Mouse (Mus musculus) forebrain, embryonic 14.5 days (tissue): ENCODE results near the gene Cdh11. TPM values are rescaled to one million over a fixed set of nuclear protein-coding genes. Genes with fewer than 3 reads are reported as not detected.
A peak's percentile ranks its signal among the peaks of the same experiment; 100 is the strongest.

Experiments used
- ATAC-seq: fragments of 200-750 bp; cut with Nextera tagmentation; 2 replicates; pipeline ENCODE4 v1.8.0; 2017; ENCODE audit warnings: mild to moderate bottlenecking, moderate library complexity
- DNase-seq: peaks from one replicate; pipeline ENCODE4 v3.0.0-alpha.2; 2015; ENCODE audit warnings: low spot score
- H3K27ac ChIP-seq: fragments of 300-500 bp; sonication (generic); 2 replicates; pipeline ENCODE4 v1.5.1; 2014; ENCODE audit warnings: low read depth, mild to moderate bottlenecking, control low read depth, low read length, moderate library complexity
- H3K27me3 ChIP-seq: fragments of 300-500 bp; sonication (generic); replicated peaks from 2 replicates; pipeline ENCODE4 v1.6.1; 2014; ENCODE audit warnings: low read length, control low read depth, mixed read lengths; ENCODE audit not compliant: control insufficient read depth, insufficient read depth
- H3K36me3 ChIP-seq: fragments of 300-500 bp; sonication (generic); 2 replicates; pipeline ENCODE4 v1.6.1; 2014; ENCODE audit warnings: low read length, control low read depth; ENCODE audit not compliant: control insufficient read depth, insufficient read depth
- H3K4me1 ChIP-seq: fragments of 300-500 bp; sonication (generic); 2 replicates; pipeline ENCODE4 v1.6.1; 2014; ENCODE audit warnings: antibody characterized with exemption, low read length, control low read depth; ENCODE audit not compliant: control insufficient read depth, insufficient read depth
- H3K4me2 ChIP-seq: fragments of 300-500 bp; sonication (generic); 2 replicates; pipeline ENCODE4 v1.6.1; 2014; ENCODE audit warnings: mild to moderate bottlenecking, control low read depth, low read length
- H3K4me3 ChIP-seq: fragments of 300-500 bp; sonication (generic); 2 replicates; pipeline ENCODE4 v1.5.1; 2014; ENCODE audit warnings: low read depth, low read length, control low read depth
- H3K9ac ChIP-seq: fragments of 300-500 bp; sonication (generic); 2 replicates; pipeline ENCODE4 v1.6.1; 2014; ENCODE audit warnings: mild to moderate bottlenecking, low read length, control low read depth, moderate library complexity
- H3K9me3 ChIP-seq: fragments of 300-500 bp; sonication (generic); replicated peaks from 2 replicates; pipeline ENCODE4 v1.6.1; 2016; ENCODE audit warnings: low read length, control low read depth, mixed read lengths; ENCODE audit not compliant: control insufficient read depth
- WGBS: fragments of 180-500 bp; shearing (Covaris S2); extraction: QIAGEN DNeasy Blood & Tissue Kit; methylation state at CpG from one replicate; pipeline ENCODE4 v1.1.7; 2014; 5-methylcytosine and 5-hydroxymethylcytosine counted together
- polyA plus RNA-seq: library from polyadenylated mRNA; unstranded; fragments of >200 nt; fragmentation: Nextera tagmentation; extraction: Ambion mirVana; gene quantifications from 2 replicates; pipeline ENCODE4 v1.2.1, GENCODE M21; 2014

The Cdh11 gene
- polyA plus RNA-seq, 1 experiment from 2014 or later, result 33.6 TPM

GRCm38 (mm10) chr8:102734419-102734818, 51.0 kb downstream of the Cdh11 start:
- Histone ChIP-seq H3K27ac (no peak overlapping the region), H3K9ac (no peak overlapping the region), H3K9me3 (no peaks in the 10 kb centered on the region), H3K4me2 (no peak overlapping the region), H3K27me3 (no peaks in the 10 kb centered on the region), H3K4me3 (no peak overlapping the region), H3K4me1 (peaks cover 18% of the 10 kb centered on the region), H3K36me3 (no peaks in the 10 kb centered on the region)
- 51% methylated on average over 1 of the region's 1 CpGs for WGBS
- ATAC-seq, result no peak
- no peak for DNase-seq

GRCm38 (mm10) chr8:102726206-102726935, 59.1 kb downstream of the Cdh11 start:
- ATAC-seq (peak; percentile 71), DNase-seq (peak; percentile 53)
- Histone ChIP-seq H3K36me3 (no peaks in the 10 kb centered on the region), H3K4me1 (peaks cover 9% of the 10 kb centered on the region; the same call in 1 of the 2 replicates), H3K9me3 (no peaks in the 10 kb centered on the region), H3K27me3 (no peaks in the 10 kb centered on the region), H3K4me3 (no peak overlapping the region), H3K4me2 (0 out of 2 replicates have a peak overlapping the region, but pooled peaks have one; percentile 15), H3K9ac (no peak overlapping the region), H3K27ac (no peak overlapping the region)
- 6% methylated on average over 10 of the region's 10 CpGs for WGBS

- WGBS, result 50% methylated on average over 3 of the region's 3 CpGs
- peaks cover 9% of the 10 kb centered on the region; the same call in 1 of the 2 replicates for H3K4me1 ChIP-seq
These were observed 59.9 kb downstream of the Cdh11 start for GRCm38 (mm10) chr8:102725496-102725895.

GRCm38 (mm10) chr8:102715956-102716355, 69.5 kb downstream of the Cdh11 start:
- Histone ChIP-seq H3K4me2 (no peak overlapping the region), H3K9ac (no peak overlapping the region), H3K27me3 (no peaks in the 10 kb centered on the region), H3K4me3 (no peak overlapping the region), H3K4me1 (no peaks in the 10 kb centered on the region), H3K36me3 (no peaks in the 10 kb centered on the region), H3K27ac (no peak overlapping the region), H3K9me3 (no peaks in the 10 kb centered on the region)
- ATAC-seq (no peak), DNase-seq (no peak)
- WGBS, result 64% methylated on average over 4 of the region's 4 CpGs

More at GRCm38 (mm10) chr8:102725496-102725895, 59.9 kb downstream of the Cdh11 start:
- Histone ChIP-seq H3K4me2 (no peak overlapping the region), H3K9me3 (no peaks in the 10 kb centered on the region), H3K36me3 (no peaks in the 10 kb centered on the region), H3K27me3 (no peaks in the 10 kb centered on the region), H3K4me3 (no peak overlapping the region), H3K27ac (no peak overlapping the region), H3K9ac (no peak overlapping the region)
- DNase-seq, result peak; percentile 73
- peak; percentile 85 for ATAC-seq

GRCm38 (mm10) chr8:102707305-102707704, 78.1 kb downstream of the Cdh11 start:
- H3K4me2 ChIP-seq, result no peak overlapping the region
- no peak for ATAC-seq
- no peaks in the 10 kb centered on the region for H3K27me3 ChIP-seq
- H3K4me1 ChIP-seq, result no peaks in the 10 kb centered on the region
- H3K4me3 ChIP-seq, result no peak overlapping the region
- WGBS, result 7% methylated on average over 7 of the region's 7 CpGs
- H3K9me3 ChIP-seq, result no peaks in the 10 kb centered on the region
- peak; percentile 19 for DNase-seq
- no peaks in the 10 kb centered on the region for H3K36me3 ChIP-seq
- H3K9ac ChIP-seq, result no peak overlapping the region
- no peak overlapping the region for H3K27ac ChIP-seq

GRCm38 (mm10) chr8:102705376-102705905, 80.0 kb downstream of the Cdh11 start:
- H3K36me3 ChIP-seq, result no peaks in the 10 kb centered on the region
- H3K27ac ChIP-seq, result no peak overlapping the region
- no peak for ATAC-seq
- no peak overlapping the region for H3K4me2 ChIP-seq
- H3K9me3 ChIP-seq, result no peaks in the 10 kb centered on the region
- no peak overlapping the region for H3K4me3 ChIP-seq
- no peak overlapping the region for H3K9ac ChIP-seq
- no peak for DNase-seq
- H3K4me1 ChIP-seq, result no peaks in the 10 kb centered on the region
- H3K27me3 ChIP-seq, result no peaks in the 10 kb centered on the region
- 64% methylated on average over 7 of the region's 7 CpGs for WGBS

GRCm38 (mm10) chr8:102700245-102700644, 85.2 kb downstream of the Cdh11 start:
- Histone ChIP-seq H3K4me2 (no peak overlapping the region), H3K4me1 (peaks cover 17% of the 10 kb centered on the region; the same call in 1 of the 2 replicates), H3K36me3 (no peaks in the 10 kb centered on the region), H3K4me3 (no peak overlapping the region), H3K27me3 (no peaks in the 10 kb centered on the region), H3K9me3 (no peaks in the 10 kb centered on the region), H3K9ac (no peak overlapping the region), H3K27ac (no peak overlapping the region)
- ATAC-seq, result no peak
- WGBS, result 24% methylated on average over 1 of the region's 1 CpGs
- no peak for DNase-seq

- WGBS, result 6% methylated on average over 11 of the region's 11 CpGs
- peaks cover 17% of the 10 kb centered on the region; the same call in 1 of the 2 replicates for H3K4me1 ChIP-seq
- H3K4me2 ChIP-seq, result no peak overlapping the region
- DNase-seq (peak; percentile 84), ATAC-seq (peak; percentile 88)
- H3K9me3 ChIP-seq, result no peaks in the 10 kb centered on the region
- H3K4me3 ChIP-seq, result no peak overlapping the region
- no peak overlapping the region; the same call in 1 of the 2 replicates for H3K27ac ChIP-seq
- no peaks in the 10 kb centered on the region for H3K27me3 ChIP-seq
- no peak overlapping the region for H3K9ac ChIP-seq
- H3K36me3 ChIP-seq, result no peaks in the 10 kb centered on the region
These were observed 87.1 kb downstream of the Cdh11 start for GRCm38 (mm10) chr8:102698232-102698837.

GRCm38 (mm10) chr8:102693465-102693864, 92.0 kb downstream of the Cdh11 start:
- Histone ChIP-seq H3K36me3 (no peaks in the 10 kb centered on the region), H3K9ac (no peak overlapping the region), H3K4me3 (no peak overlapping the region), H3K4me1 (peaks cover 9% of the 10 kb centered on the region; the same call in 1 of the 2 replicates), H3K27me3 (no peaks in the 10 kb centered on the region), H3K4me2 (no peak overlapping the region), H3K27ac (no peak overlapping the region), H3K9me3 (no peaks in the 10 kb centered on the region)
- 42% methylated on average over 1 of the region's 1 CpGs for WGBS
- DNase-seq, result peak; percentile 55
- peak; percentile 78 for ATAC-seq
